Mouse (Mus musculus): ENCODE measurements around the gene Olfr1175-ps. TPM values are rescaled to one million over a fixed set of nuclear protein-coding genes. Genes with fewer than 3 reads are reported as not detected.

Gene Olfr1175-ps
- polyA plus RNA-seq (2012; rRNA removed): not detected in 2 replicates

GRCm38 (mm10) chr2:88327115-88327514 lies at the start of gene Olfr1175-ps:
TSS of gene Olfr1175-ps (minus strand) at chr2:88327215.
- H3K4me1 ChIP-seq (ENCODE audit: control insufficient read depth, insufficient read depth, insufficient read length, low read length): no peaks in the 10 kb centered on the region
- H3K36me3 ChIP-seq (ENCODE audit: control insufficient read depth, insufficient read depth, low read length): no peaks in the 10 kb centered on the region
- WGBS: 77% methylated on average over 2 of the region's 2 CpGs

DNA sequence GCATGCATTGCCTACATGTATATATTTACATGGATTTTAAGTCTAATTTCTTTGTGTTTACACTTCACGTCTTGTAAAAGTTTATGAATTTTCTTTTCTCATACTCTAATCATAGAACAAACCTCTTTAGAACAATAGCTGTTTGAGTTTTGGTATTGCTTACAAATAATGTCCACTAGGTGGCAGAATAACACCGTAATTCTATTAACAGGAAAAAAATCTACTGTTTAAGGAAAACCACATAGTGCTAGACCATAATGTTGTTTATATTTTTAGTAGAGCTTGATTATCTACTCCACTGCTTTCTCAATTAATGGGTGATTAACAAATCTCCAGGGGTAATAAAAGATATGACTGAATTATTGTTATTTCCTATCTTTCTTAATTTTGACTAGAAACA lies 29.3 kb upstream of the Olfr1175-ps start:
- 2% methylated on average over 2 of the region's 2 CpGs for WGBS
- H3K4me1 ChIP-seq (ENCODE audit: control insufficient read depth, insufficient read depth, insufficient read length, low read length): no peaks in the 10 kb centered on the region
- no peaks in the 10 kb centered on the region for H3K36me3 ChIP-seq (ENCODE audit: control insufficient read depth, insufficient read depth, low read length)
- H3K4me3 ChIP-seq (ENCODE audit: low read depth, low read length): no peak overlapping the region
- H3K27me3 ChIP-seq (ENCODE audit: control insufficient read depth, insufficient read depth, low read length): no peaks in the 10 kb centered on the region
- no peak for TF ChIP-seq POLR2A (IDR thresholded peaks at IDR 0.05; ENCODE audit: low read depth, low read length)
- TF ChIP-seq CTCF (IDR thresholded peaks at IDR 0.05; ENCODE audit: extremely low read depth, insufficient read length, insufficient replicate concordance, low read depth, low read length): no peak
- H3K27ac ChIP-seq (ENCODE audit: insufficient read depth, low read depth, low read length): no peak overlapping the region

More at GRCm38 (mm10) chr2:88327115-88327514, at the start of gene Olfr1175-ps:
- no peaks in the 10 kb centered on the region for H3K27me3 ChIP-seq (ENCODE audit: control insufficient read depth, insufficient read depth, low read length)
- H3K27ac ChIP-seq (ENCODE audit: insufficient read depth, low read depth, low read length): no peak within 1 kb of the TSS
- no peak for TF ChIP-seq POLR2A (IDR thresholded peaks at IDR 0.05; ENCODE audit: low read depth, low read length)
- no peak for TF ChIP-seq CTCF (IDR thresholded peaks at IDR 0.05; ENCODE audit: extremely low read depth, insufficient read length, insufficient replicate concordance, low read depth, low read length)
- no peak within 1 kb of the TSS for H3K4me3 ChIP-seq (ENCODE audit: low read depth, low read length)

- Histone ChIP-seq H3K27me3 (ENCODE audit: control insufficient read depth, insufficient read depth, low read length) (no peaks in the 10 kb centered on the region), H3K4me3 (ENCODE audit: low read depth, low read length) (no peak within 1 kb of the TSS), H3K4me1 (ENCODE audit: control insufficient read depth, insufficient read depth, insufficient read length, low read length) (no peaks in the 10 kb centered on the region), H3K36me3 (ENCODE audit: control insufficient read depth, insufficient read depth, low read length) (no peaks in the 10 kb centered on the region), H3K27ac (ENCODE audit: insufficient read depth, low read depth, low read length) (no peak within 1 kb of the TSS)
- 73% methylated on average over 1 of the region's 1 CpGs for WGBS
- TF ChIP-seq CTCF (IDR thresholded peaks at IDR 0.05; ENCODE audit: extremely low read depth, insufficient read length, insufficient replicate concordance, low read depth, low read length): no peak
- no peak for TF ChIP-seq POLR2A (IDR thresholded peaks at IDR 0.05; ENCODE audit: low read depth, low read length)
Observed at GRCm38 (mm10) chr2:88346392-88346791, 19.4 kb upstream of the Olfr1175-ps start, which contains the start of gene Olfr1177-ps. TSS of gene Olfr1177-ps (minus strand) at chr2:88346492.

DNA sequence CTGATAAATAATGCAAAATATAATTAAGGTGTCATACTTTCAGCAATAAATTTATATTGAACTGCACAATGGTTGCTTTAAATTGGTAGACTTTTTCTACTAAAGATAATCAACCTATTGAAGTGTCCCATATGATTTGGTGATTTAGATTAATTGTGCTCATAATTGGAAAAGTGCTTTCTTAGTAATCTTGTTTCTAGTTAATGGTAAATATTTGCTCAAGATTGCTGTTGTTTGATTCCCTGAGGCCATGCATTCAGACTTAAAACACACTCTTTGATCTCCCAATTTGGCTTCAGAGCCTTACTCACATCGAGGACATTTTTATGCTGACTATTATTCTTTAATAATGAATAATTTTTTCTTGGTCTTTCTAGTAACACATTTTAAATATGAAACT lies 9.4 kb upstream of the Olfr1175-ps start, which contains the start of gene Olfr1176:
Gene Olfr1176, plus strand, starts transcription at position 301 of the 400 bp plus-strand sequence.
- H3K4me1 ChIP-seq (ENCODE audit: control insufficient read depth, insufficient read depth, insufficient read length, low read length): no peaks in the 10 kb centered on the region
- no peaks in the 10 kb centered on the region for H3K36me3 ChIP-seq (ENCODE audit: control insufficient read depth, insufficient read depth, low read length)
- H3K4me3 ChIP-seq (ENCODE audit: low read depth, low read length): no peak within 1 kb of the TSS
- 31% methylated on average over 1 of the region's 1 CpGs for WGBS
- TF ChIP-seq CTCF (IDR thresholded peaks at IDR 0.05; ENCODE audit: extremely low read depth, insufficient read length, insufficient replicate concordance, low read depth, low read length) (no peak), POLR2A (IDR thresholded peaks at IDR 0.05; ENCODE audit: low read depth, low read length) (no peak)
- H3K27me3 ChIP-seq (ENCODE audit: control insufficient read depth, insufficient read depth, low read length): no peaks in the 10 kb centered on the region
- H3K27ac ChIP-seq (ENCODE audit: insufficient read depth, low read depth, low read length): no peak within 1 kb of the TSS

DNA sequence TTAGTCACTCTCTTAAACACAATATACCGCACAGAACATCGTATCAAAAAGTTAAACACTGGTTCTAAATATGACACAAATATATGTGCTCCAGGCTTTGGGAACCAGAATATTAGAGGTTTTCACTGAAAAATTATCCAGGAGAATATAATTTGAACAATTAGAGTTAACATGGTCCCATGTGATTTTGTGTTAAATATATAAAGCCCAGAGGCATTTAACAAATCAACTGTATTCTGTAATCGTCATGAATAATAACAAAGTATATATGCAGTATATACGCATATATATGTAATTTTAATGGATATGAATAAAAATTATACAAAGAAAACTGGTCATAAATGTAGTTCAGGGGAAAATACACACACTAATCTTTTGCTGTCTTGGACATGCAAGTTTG lies 12.0 kb downstream of the Olfr1175-ps start, which contains the start of gene Olfr1174-ps:
Gene Olfr1174-ps, minus strand, starts transcription at position 101 of the 400 bp plus-strand sequence.
- no peaks in the 10 kb centered on the region for H3K36me3 ChIP-seq (ENCODE audit: control insufficient read depth, insufficient read depth, low read length)
- no peak within 1 kb of the TSS for H3K27ac ChIP-seq (ENCODE audit: insufficient read depth, low read depth, low read length)
- TF ChIP-seq CTCF (IDR thresholded peaks at IDR 0.05; ENCODE audit: extremely low read depth, insufficient read length, insufficient replicate concordance, low read depth, low read length): no peak
- no peak for TF ChIP-seq POLR2A (IDR thresholded peaks at IDR 0.05; ENCODE audit: low read depth, low read length)
- no peaks in the 10 kb centered on the region for H3K4me1 ChIP-seq (ENCODE audit: control insufficient read depth, insufficient read depth, insufficient read length, low read length)
- no peak within 1 kb of the TSS for H3K4me3 ChIP-seq (ENCODE audit: low read depth, low read length)
- H3K27me3 ChIP-seq (ENCODE audit: control insufficient read depth, insufficient read depth, low read length): no peaks in the 10 kb centered on the region
- 91% methylated on average over 4 of the region's 4 CpGs for WGBS

DNA sequence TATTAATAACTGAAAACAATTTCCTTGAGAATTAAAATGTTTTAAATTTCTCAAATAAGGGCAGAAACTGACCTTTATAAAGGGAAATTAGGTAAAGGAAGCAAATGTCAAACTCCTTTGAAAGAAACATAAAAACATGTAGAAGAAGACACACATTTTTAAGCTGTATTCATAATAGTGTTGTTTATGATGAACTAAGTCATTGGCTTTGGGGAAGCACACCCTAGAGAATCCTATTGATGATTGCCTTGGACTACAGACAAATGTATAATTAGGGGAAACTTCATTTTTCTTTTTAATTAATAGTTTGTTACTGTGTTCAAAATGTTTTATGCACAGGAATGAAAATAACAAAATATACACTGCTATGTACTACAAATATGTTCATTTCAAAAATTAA lies 47.2 kb downstream of the Olfr1175-ps start, which contains the start of gene Olfr1173:
Gene Olfr1173, minus strand, starts transcription at position 101 of the 400 bp plus-strand sequence.
- H3K4me3 ChIP-seq (ENCODE audit: low read depth, low read length): no peak within 1 kb of the TSS
- no peaks in the 10 kb centered on the region for H3K27me3 ChIP-seq (ENCODE audit: control insufficient read depth, insufficient read depth, low read length)
- no peak within 1 kb of the TSS for H3K27ac ChIP-seq (ENCODE audit: insufficient read depth, low read depth, low read length)
- no peak for TF ChIP-seq CTCF (IDR thresholded peaks at IDR 0.05; ENCODE audit: extremely low read depth, insufficient read length, insufficient replicate concordance, low read depth, low read length)
- TF ChIP-seq POLR2A (IDR thresholded peaks at IDR 0.05; ENCODE audit: low read depth, low read length): no peak
- no peaks in the 10 kb centered on the region for H3K36me3 ChIP-seq (ENCODE audit: control insufficient read depth, insufficient read depth, low read length)
- H3K4me1 ChIP-seq (ENCODE audit: control insufficient read depth, insufficient read depth, insufficient read length, low read length): no peaks in the 10 kb centered on the region

Other genes with a start within 250 kb of the Olfr1175-ps start
- not detected in 2 replicates for gene Olfr1164, start 233.2 kb downstream of the Olfr1175-ps start, polyA plus RNA-seq (2012; rRNA removed)
- gene Olfr1166, start 198.9 kb downstream of the Olfr1175-ps start, polyA plus RNA-seq (2012; rRNA removed): not detected in 2 replicates
- not detected in 2 replicates for gene Olfr1167, start 172.0 kb downstream of the Olfr1175-ps start, polyA plus RNA-seq (2012; rRNA removed)
- gene Olfr1168, start 145.3 kb downstream of the Olfr1175-ps start, polyA plus RNA-seq (2012; rRNA removed): not detected in 2 replicates
- gene Olfr1170, start 98.9 kb downstream of the Olfr1175-ps start, polyA plus RNA-seq (2012; rRNA removed): not detected in 2 replicates
- gene Olfr1173, start 47.3 kb downstream of the Olfr1175-ps start, polyA plus RNA-seq (2012; rRNA removed): not detected in 2 replicates
- not detected in 2 replicates for gene Olfr1174-ps, start 12.1 kb downstream of the Olfr1175-ps start, polyA plus RNA-seq (2012; rRNA removed)
- gene Olfr1176, start 9.5 kb upstream of the Olfr1175-ps start, polyA plus RNA-seq (2012; rRNA removed): not detected in 2 replicates
- not detected in 2 replicates for gene Olfr1177-ps, start 19.3 kb upstream of the Olfr1175-ps start, polyA plus RNA-seq (2012; rRNA removed)
- not detected in 2 replicates for gene Olfr1178, start 59.8 kb upstream of the Olfr1175-ps start, polyA plus RNA-seq (2012; rRNA removed)
- gene Olfr1179, start 79.2 kb upstream of the Olfr1175-ps start, polyA plus RNA-seq (2012; rRNA removed): not detected in 2 replicates
- not detected in 2 replicates for gene Olfr1180, start 91.9 kb upstream of the Olfr1175-ps start, polyA plus RNA-seq (2012; rRNA removed)
- gene Olfr1181, start 99.0 kb upstream of the Olfr1175-ps start, polyA plus RNA-seq (2012; rRNA removed): not detected in 2 replicates
- gene Gm13757, start 121.9 kb upstream of the Olfr1175-ps start, polyA plus RNA-seq (2012; rRNA removed): not detected in 2 replicates
- not detected in 2 replicates for gene Olfr1183, start 127.7 kb upstream of the Olfr1175-ps start, polyA plus RNA-seq (2012; rRNA removed)
- not detected in 2 replicates for gene Olfr1184, start 156.4 kb upstream of the Olfr1175-ps start, polyA plus RNA-seq (2012; rRNA removed)
- not detected in 2 replicates for gene Olfr1185-ps1, start 166.1 kb upstream of the Olfr1175-ps start, polyA plus RNA-seq (2012; rRNA removed)
- gene Olfr1186, start 191.3 kb upstream of the Olfr1175-ps start, polyA plus RNA-seq (2012; rRNA removed): not detected in 2 replicates
- not detected in 2 replicates for gene Olfr1188, start 229.7 kb upstream of the Olfr1175-ps start, polyA plus RNA-seq (2012; rRNA removed)

All from small intestine, adult 2 months (tissue).